Mouse (Mus musculus): Measurements from ENCODE around the gene Abcc10.

DNA sequence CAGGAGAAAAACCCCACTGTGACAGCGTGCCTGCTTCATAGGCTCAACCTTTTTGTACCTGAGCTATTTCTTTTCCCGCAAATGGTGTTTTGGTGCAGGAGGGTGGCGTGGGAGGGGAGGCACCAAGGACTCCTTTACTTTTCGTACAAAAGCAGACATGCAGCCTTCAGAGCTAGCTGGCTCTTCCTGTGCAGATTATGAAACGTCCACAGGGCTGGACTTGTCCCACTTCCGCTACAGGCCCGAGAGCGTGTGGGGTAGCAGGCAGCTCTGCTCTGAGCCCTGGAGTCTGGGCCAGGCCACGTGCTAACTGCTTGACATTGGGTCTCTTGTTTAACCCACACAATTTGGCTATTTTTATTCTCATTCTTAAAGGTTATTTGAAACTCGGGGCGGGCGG, 26.3 kb downstream of the Abcc10 start:
- TF ChIP-seq CTCF (IDR thresholded peaks at IDR 0.05) (no peak), EP300 (IDR thresholded peaks at IDR 0.05) (no peak)

Measured in lung, postnatal 0 days (tissue).